Mouse (Mus musculus): ENCODE measurements around the gene Wfdc5. TPM values are rescaled to one million over a fixed set of nuclear protein-coding genes. Genes with fewer than 3 reads are reported as not detected.

Wfdc5 gene
- polyA plus RNA-seq, 2 experiments = not detected

- Histone ChIP-seq H3K9ac (replicated peaks) (no peak overlapping the region), H3K27me3 (ENCODE audit: control insufficient read depth, insufficient read depth, low read length) (peaks cover 54% of the 10 kb centered on the region), H3K4me3 (ENCODE audit: insufficient read depth in 1 of 2, low read depth in 2 of 2, low read length in 2 of 2) (no peak overlapping the region), H3K9me3 (ENCODE audit: control insufficient read depth, low read length) (no peaks in the 10 kb centered on the region), H3K4me1 (replicated peaks; ENCODE audit: control insufficient read depth in 2 of 2, insufficient read depth in 2 of 2, low read length in 1 of 2) (0 out of 4 replicates have a peak, but pooled peaks cover 0 to under 1% of the 10 kb centered on the region in 2 experiments), H3K27ac (no peak overlapping the region), H3K4me2 (ENCODE audit: low read depth) (peak overlapping the region; percentile 22; the same call in 1 of the 2 replicates), H3K36me3 (replicated peaks; ENCODE audit: control insufficient read depth, insufficient read depth, low read depth) (no peaks in the 10 kb centered on the region)
- 8% methylated on average over 42 of the region's 42 CpGs for WGBS (ENCODE audit: insufficient replicate concordance)
- no peak for TF ChIP-seq EP300 (IDR thresholded peaks at IDR 0.05; ENCODE audit: low read depth)
- TF ChIP-seq CTCF (IDR thresholded peaks at IDR 0.05; ENCODE audit: low read depth) = no peak
- DNase-seq (ENCODE audit: low read depth in 3 of 3, low spot score in 3 of 3) (no peak), ATAC-seq (ENCODE audit: insufficient read depth) (no peak)
Measured at GRCm38 (mm10) chr2:164168571-164168946, 14.0 kb downstream of the Wfdc5 start.

DNA sequence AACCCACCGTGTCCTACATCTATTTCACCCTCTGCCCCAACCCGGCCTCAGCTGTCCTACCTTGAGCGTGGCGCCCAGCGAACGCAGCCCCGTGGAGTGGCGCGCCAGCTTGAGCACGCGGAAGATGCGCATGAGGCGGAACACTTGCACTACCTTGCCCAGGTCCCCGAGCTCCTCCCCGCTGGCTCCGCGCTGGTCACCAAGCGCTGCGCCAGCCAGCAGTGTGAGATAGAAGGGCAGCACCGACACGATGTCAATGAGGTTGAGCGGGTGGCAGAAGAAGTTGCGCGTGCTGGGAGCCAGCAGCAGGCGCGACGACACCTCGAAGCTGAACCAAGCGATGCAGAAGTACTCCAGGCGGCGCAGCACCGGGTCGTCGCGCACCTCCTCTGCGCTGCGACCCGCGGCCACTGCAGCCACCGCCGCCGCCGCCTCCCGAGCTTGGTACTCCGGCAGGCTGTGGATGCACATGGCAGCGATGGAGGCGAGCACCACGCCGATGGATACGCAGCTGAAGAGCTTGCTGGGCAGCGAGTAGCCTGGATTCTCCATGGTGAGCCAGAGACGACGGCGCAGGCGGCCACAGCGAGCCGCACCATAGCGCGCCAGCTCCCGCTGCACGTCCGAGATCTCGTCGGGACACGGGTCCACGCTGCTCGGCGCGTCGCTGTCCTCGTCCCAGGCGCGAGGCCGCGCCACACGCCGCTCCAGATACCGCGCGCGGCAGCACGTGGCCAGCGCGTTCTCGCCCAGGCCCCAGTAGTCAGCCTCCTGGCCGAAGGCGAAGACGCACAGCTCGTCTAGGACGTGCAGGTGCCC is 14.6 kb downstream of the Wfdc5 start:
- Histone ChIP-seq H3K4me2 (ENCODE audit: low read depth) (peak overlapping the region; percentile 22; the same call in 1 of the 2 replicates), H3K9me3 (ENCODE audit: control insufficient read depth, low read length) (no peaks in the 10 kb centered on the region), H3K9ac (replicated peaks) (no peak overlapping the region), H3K27me3 (ENCODE audit: control insufficient read depth, insufficient read depth, low read length) (peaks cover 54% of the 10 kb centered on the region), H3K4me1 (replicated peaks; ENCODE audit: control insufficient read depth in 2 of 2, insufficient read depth in 2 of 2, low read length in 1 of 2) (no peaks in the 10 kb centered on the region), H3K27ac (no peak overlapping the region), H3K36me3 (replicated peaks; ENCODE audit: control insufficient read depth, insufficient read depth, low read depth) (no peaks in the 10 kb centered on the region), H3K4me3 (ENCODE audit: insufficient read depth in 1 of 2, low read depth in 2 of 2, low read length in 2 of 2) (no peak overlapping the region)
- 14% methylated on average over 84 of the region's 90 CpGs for WGBS (ENCODE audit: insufficient replicate concordance)
- DNase-seq (ENCODE audit: low read depth in 3 of 3, low spot score in 3 of 3) (no peak), ATAC-seq (ENCODE audit: insufficient read depth) (no peak)
- TF ChIP-seq EP300 (IDR thresholded peaks at IDR 0.05; ENCODE audit: low read depth) (no peak), CTCF (IDR thresholded peaks at IDR 0.05; ENCODE audit: low read depth) (no peak)

DNA sequence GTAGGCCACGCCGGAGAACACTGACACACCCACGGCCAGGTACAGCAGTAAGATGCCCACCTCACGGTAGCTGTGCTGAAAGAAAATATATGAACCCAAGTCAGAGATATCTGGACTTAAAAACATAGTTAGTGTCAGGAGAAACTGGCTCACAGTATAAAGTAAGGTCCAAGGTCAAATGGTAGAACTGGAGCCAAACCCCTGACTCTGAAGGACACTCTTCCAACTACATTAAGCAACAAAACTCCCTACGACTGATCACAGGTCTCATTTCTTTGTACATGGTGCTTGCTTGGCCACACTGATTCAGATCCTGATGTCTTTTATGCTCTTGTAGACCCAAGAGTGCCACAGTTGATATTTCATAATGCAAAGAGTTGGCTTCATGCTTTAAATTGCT is 17.6 kb downstream of the Wfdc5 start:
- no peak for TF ChIP-seq CTCF (IDR thresholded peaks at IDR 0.05; ENCODE audit: low read depth)
- TF ChIP-seq EP300 (IDR thresholded peaks at IDR 0.05; ENCODE audit: low read depth) = no peak
- 75% methylated on average over 5 of the region's 5 CpGs for WGBS (ENCODE audit: insufficient replicate concordance)
- ATAC-seq (ENCODE audit: insufficient read depth) = no peak
- Histone ChIP-seq H3K27me3 (ENCODE audit: control insufficient read depth, insufficient read depth, low read length) (peaks cover 34% of the 10 kb centered on the region), H3K9me3 (ENCODE audit: control insufficient read depth, low read length) (no peaks in the 10 kb centered on the region), H3K4me1 (replicated peaks; ENCODE audit: control insufficient read depth in 2 of 2, insufficient read depth in 2 of 2, low read length in 1 of 2) (peaks cover 0 to 6% of the 10 kb centered on the region in 2 experiments; a peak in 1 of 4 replicates), H3K9ac (replicated peaks) (no peak overlapping the region), H3K4me3 (ENCODE audit: insufficient read depth in 1 of 2, low read depth in 2 of 2, low read length in 2 of 2) (no peak overlapping the region), H3K27ac (no peak overlapping the region), H3K36me3 (replicated peaks; ENCODE audit: control insufficient read depth, insufficient read depth, low read depth) (no peaks in the 10 kb centered on the region), H3K4me2 (ENCODE audit: low read depth) (no peak overlapping the region)
- no peak for DNase-seq (ENCODE audit: low read depth in 3 of 3, low spot score in 3 of 3)

- WGBS (ENCODE audit: insufficient replicate concordance) = 71% methylated on average over 11 of the region's 11 CpGs
- H3K36me3 ChIP-seq (replicated peaks; ENCODE audit: control insufficient read depth, insufficient read depth, low read depth) = no peaks in the 10 kb centered on the region
- no peak overlapping the region for H3K27ac ChIP-seq
- no peak overlapping the region for H3K9ac ChIP-seq (replicated peaks)
- TF ChIP-seq CTCF (IDR thresholded peaks at IDR 0.05; ENCODE audit: low read depth) = no peak
- ATAC-seq (ENCODE audit: insufficient read depth) = no peak
- no peak for DNase-seq (ENCODE audit: low read depth in 3 of 3, low spot score in 3 of 3)
- H3K4me3 ChIP-seq (ENCODE audit: insufficient read depth in 1 of 2, low read depth in 2 of 2, low read length in 2 of 2) = no peak overlapping the region
- H3K27me3 ChIP-seq (ENCODE audit: control insufficient read depth, insufficient read depth, low read length) = peaks cover 4% of the 10 kb centered on the region
- no peak overlapping the region for H3K4me2 ChIP-seq (ENCODE audit: low read depth)
- peaks cover 0 to 6% of the 10 kb centered on the region in 2 experiments; a peak in 1 of 4 replicates for H3K4me1 ChIP-seq (replicated peaks; ENCODE audit: control insufficient read depth in 2 of 2, insufficient read depth in 2 of 2, low read length in 1 of 2)
- H3K9me3 ChIP-seq (ENCODE audit: control insufficient read depth, low read length) = no peaks in the 10 kb centered on the region
Measured at GRCm38 (mm10) chr2:164161515-164162055, 21.0 kb downstream of the Wfdc5 start.

DNA sequence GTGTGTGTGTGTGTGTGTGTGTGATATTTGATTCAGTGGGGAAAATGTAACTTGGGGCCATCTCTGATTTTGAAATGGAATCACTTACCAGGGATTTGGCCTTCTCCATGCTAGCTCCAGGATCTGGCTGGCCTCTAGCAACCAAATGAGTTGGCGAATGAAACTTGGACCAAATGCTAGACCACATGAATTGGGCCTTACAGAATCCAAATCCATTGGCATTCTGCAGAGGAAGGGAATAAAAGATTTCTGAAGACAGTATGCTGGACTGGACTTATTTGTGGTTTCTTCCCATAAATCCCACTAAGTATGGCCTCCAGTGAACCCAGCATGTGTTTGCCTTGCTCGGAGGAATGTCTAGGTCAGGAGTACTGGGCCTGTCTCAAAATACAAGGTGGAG is 23.7 kb downstream of the Wfdc5 start:
- no peak for ATAC-seq (ENCODE audit: insufficient read depth)
- WGBS (ENCODE audit: insufficient replicate concordance) = 71% methylated on average over 2 of the region's 2 CpGs

More for the DNA sequence above, 23.7 kb downstream of the Wfdc5 start:
- peaks cover 0 to 6% of the 10 kb centered on the region in 2 experiments; a peak in 1 of 4 replicates for H3K4me1 ChIP-seq (replicated peaks; ENCODE audit: control insufficient read depth in 2 of 2, insufficient read depth in 2 of 2, low read length in 1 of 2)
- no peaks in the 10 kb centered on the region for H3K36me3 ChIP-seq (replicated peaks; ENCODE audit: control insufficient read depth, insufficient read depth, low read depth)
- no peak overlapping the region for H3K4me2 ChIP-seq (ENCODE audit: low read depth)
- no peak overlapping the region for H3K4me3 ChIP-seq (ENCODE audit: insufficient read depth in 1 of 2, low read depth in 2 of 2, low read length in 2 of 2)
- H3K27ac ChIP-seq = no peak overlapping the region
- TF ChIP-seq EP300 (IDR thresholded peaks at IDR 0.05; ENCODE audit: low read depth) (no peak), CTCF (IDR thresholded peaks at IDR 0.05; ENCODE audit: low read depth) (no peak)
- H3K27me3 ChIP-seq (ENCODE audit: control insufficient read depth, insufficient read depth, low read length) = no peaks in the 10 kb centered on the region
- H3K9me3 ChIP-seq (ENCODE audit: control insufficient read depth, low read length) = no peaks in the 10 kb centered on the region
- no peak overlapping the region for H3K9ac ChIP-seq (replicated peaks)
- no peak for DNase-seq (ENCODE audit: low read depth in 3 of 3, low spot score in 3 of 3)

Measured in liver, embryonic 14.5 days (tissue).